Mouse (Mus musculus): ENCODE measurements around the gene Hsf3.

DNA sequence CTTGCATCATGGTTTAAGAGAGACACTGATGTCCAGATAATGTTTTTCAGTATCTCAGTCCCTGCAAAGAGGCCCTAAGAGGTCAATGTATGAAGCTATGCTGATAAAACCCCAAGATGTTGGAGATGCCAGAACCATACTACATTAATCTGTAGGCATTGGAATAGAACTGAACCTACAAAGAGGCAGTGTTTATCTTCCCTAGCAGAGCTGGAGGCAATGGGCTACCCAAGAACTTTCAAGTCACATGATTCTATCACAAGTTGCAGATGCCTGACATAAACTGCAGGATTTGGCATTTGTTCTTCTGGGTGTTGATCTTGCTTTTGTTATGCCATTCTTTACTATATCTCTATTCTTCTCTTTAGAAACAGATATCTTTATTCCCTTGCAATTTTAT, 36.7 kb downstream of the Hsf3 start:
- TF ChIP-seq POLR2A (IDR thresholded peaks at IDR 0.05; ENCODE audit: control insufficient read depth, extremely low read depth, insufficient read depth, low read length, poor library complexity) (no peak), CTCF (IDR thresholded peaks at IDR 0.05; ENCODE audit: borderline replicate concordance, control insufficient read depth, extremely low read depth, insufficient read depth, low read length, poor library complexity) (no peak)

Measured in thymus, adult 2 months (tissue).